In the genomic region with DNA sequence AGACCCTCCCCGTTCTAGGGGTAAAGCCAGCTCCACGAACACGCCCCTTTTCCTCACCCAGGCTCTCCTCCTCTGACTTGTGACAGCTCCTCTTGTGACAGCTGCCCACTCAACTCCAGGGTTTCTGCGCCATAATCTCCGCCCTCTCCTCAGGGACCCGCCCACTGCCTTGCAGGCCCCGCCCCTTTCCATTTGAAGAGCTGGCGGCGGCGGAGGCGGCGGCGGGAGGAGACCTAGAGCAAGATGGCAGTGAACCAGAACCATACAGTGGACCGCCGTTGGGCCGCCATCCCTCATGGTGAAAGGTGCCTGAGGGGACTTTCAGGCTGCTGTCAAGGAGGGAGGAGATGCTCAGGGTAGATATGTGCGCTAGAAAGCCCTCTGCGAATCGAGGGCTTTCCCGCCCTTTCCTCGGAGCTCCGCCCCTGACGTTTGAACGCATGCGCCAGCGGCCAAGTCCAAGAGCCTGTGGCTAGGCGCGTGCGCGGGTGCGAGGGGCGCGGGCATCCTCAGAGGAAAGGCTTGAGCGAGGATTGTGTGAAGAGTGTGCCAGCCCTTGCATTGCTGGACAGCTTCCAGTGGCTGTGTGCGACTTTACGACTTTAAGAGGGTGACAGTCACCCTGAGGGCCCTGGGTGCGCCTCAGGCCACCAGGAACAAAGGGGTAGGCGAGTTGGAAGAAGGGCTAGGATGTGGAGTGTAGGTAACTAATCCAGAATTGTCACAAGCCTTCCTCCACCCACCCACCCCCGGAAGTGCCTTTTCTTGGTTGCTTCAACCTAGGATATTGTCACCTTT, we compare ENCODE assay signal across 11 mouse cellular contexts. TPM values are rescaled to one million over a fixed set of nuclear protein-coding genes. Genes with fewer than 3 reads are reported as not detected.
DNase-seq lines count a peak whose midpoint lies in the region; ATAC-seq and TF ChIP-seq lines count a peak whose summit lies in the region.
"Had no signal": no experiment of that assay in that cellular context is flagged by ENCODE, and none has a peak within 500 bp of the region (broad histone marks: within the 10 kb centered on the region; RNA-seq: fewer than 3 reads in every experiment).

A gene (plus strand): TSS at position 191 of the 798 bp plus-strand sequence.

- TF ChIP-seq CTCF in hindbrain, postnatal 0 days (IDR thresholded peaks at IDR 0.05; ENCODE audit: low read depth), result no peak

- ATAC-seq in hindbrain, embryonic 12.5 days (ENCODE audit: low FRiP score), result no peak
- peak; percentile 44; the same call in 1 of the 2 replicates for ATAC-seq in hindbrain, postnatal 0 days
- ATAC-seq: midbrain, embryonic 13.5 days had no signal

- H3K27ac ChIP-seq in hindbrain, embryonic 12.5 days, result no peak within 1 kb of the TSS
- H3K27ac ChIP-seq in hindbrain, embryonic 10.5 days, result no peak within 1 kb of the TSS
- no peak within 1 kb of the TSS for H3K27ac ChIP-seq in hindbrain, postnatal 0 days
- H3K27ac ChIP-seq: midbrain, embryonic 13.5 days had no signal

- DNase-seq in hindbrain, embryonic 10.5 days (ENCODE audit: low spot score), result no peak
- DNase-seq in R1 (ENCODE audit: low read depth, low spot score), result peak; percentile 85
- DNase-seq in hindbrain, postnatal 0 days (ENCODE audit: low spot score), result peak; percentile 21
- peak; percentile 5 for DNase-seq in lung, postnatal 36 days
- no peak for DNase-seq in ovary, adult 18-20 months (ENCODE audit: low spot score)
- no peak for DNase-seq in left cerebral cortex, postnatal 4 days
- no peak for DNase-seq in right cerebral cortex, postnatal 10 days (ENCODE audit: low spot score in 2 of 2)
- DNase-seq: right cerebral cortex, postnatal 4 days had no signal

- no peaks in the 10 kb centered on the region for H3K9me3 ChIP-seq in hindbrain, embryonic 12.5 days (replicated peaks)
- H3K9me3 ChIP-seq in hindbrain, embryonic 10.5 days, result peaks cover 5% of the 10 kb centered on the region; the same call in 1 of the 2 replicates
- no peaks in the 10 kb centered on the region for H3K9me3 ChIP-seq in hindbrain, postnatal 0 days (ENCODE audit: low read length)
- H3K9me3 ChIP-seq: midbrain, embryonic 13.5 days had no signal

- intact Hi-C loops in left cerebral cortex, postnatal 4 days (cut with DNase I), result no loop called here

- H3K9ac ChIP-seq in hindbrain, embryonic 12.5 days, result no peak within 1 kb of the TSS
- no peak within 1 kb of the TSS for H3K9ac ChIP-seq in hindbrain, postnatal 0 days (replicated peaks; ENCODE audit: low read length)
- H3K9ac ChIP-seq: midbrain, embryonic 13.5 days had no signal

- WGBS in hindbrain, embryonic 12.5 days, result 56% methylated on average over 39 of the region's 39 CpGs
- 59% methylated on average over 39 of the region's 39 CpGs for WGBS in hindbrain, embryonic 10.5 days
- WGBS in hindbrain, postnatal 0 days, result 59% methylated on average over 39 of the region's 39 CpGs

- H3K4me2 ChIP-seq in hindbrain, embryonic 12.5 days (replicated peaks), result 0 out of 2 replicates have a peak within 1 kb of the TSS, but pooled peaks have one; percentile 8
- peak within 1 kb of the TSS; percentile 18; the same call in 1 of the 2 replicates for H3K4me2 ChIP-seq in hindbrain, postnatal 0 days (ENCODE audit: low read depth, low read length)
- H3K4me2 ChIP-seq: midbrain, embryonic 13.5 days had no signal

- H3K27me3 ChIP-seq in hindbrain, embryonic 12.5 days, result peaks cover 5% of the 10 kb centered on the region; the same call in 1 of the 2 replicates
- H3K27me3 ChIP-seq in hindbrain, embryonic 10.5 days (ENCODE audit: insufficient read depth, poor library complexity, severe bottlenecking), result peaks cover 12% of the 10 kb centered on the region; the same call in 1 of the 2 replicates
- H3K27me3 ChIP-seq in hindbrain, postnatal 0 days (ENCODE audit: insufficient read depth, low read length), result no peaks in the 10 kb centered on the region
- H3K27me3 ChIP-seq: midbrain, embryonic 13.5 days had no signal

- no peak within 1 kb of the TSS for H3K4me3 ChIP-seq in hindbrain, embryonic 12.5 days
- no peak within 1 kb of the TSS for H3K4me3 ChIP-seq in hindbrain, embryonic 10.5 days
- no peak within 1 kb of the TSS for H3K4me3 ChIP-seq in hindbrain, postnatal 0 days (ENCODE audit: low read length)
- H3K4me3 ChIP-seq: midbrain, embryonic 13.5 days had no signal

- no peaks in the 10 kb centered on the region for H3K36me3 ChIP-seq in hindbrain, embryonic 12.5 days
- no peaks in the 10 kb centered on the region for H3K36me3 ChIP-seq in hindbrain, embryonic 10.5 days
- no peaks in the 10 kb centered on the region for H3K36me3 ChIP-seq in hindbrain, postnatal 0 days (ENCODE audit: insufficient read depth, low read length)
- H3K36me3 ChIP-seq: midbrain, embryonic 13.5 days had no signal

- peaks cover 6% of the 10 kb centered on the region for H3K4me1 ChIP-seq in hindbrain, embryonic 12.5 days
- H3K4me1 ChIP-seq in hindbrain, embryonic 10.5 days (replicated peaks), result peaks cover 16% of the 10 kb centered on the region
- peaks cover 5% of the 10 kb centered on the region for H3K4me1 ChIP-seq in hindbrain, postnatal 0 days (ENCODE audit: insufficient read depth, low read length)

RNA-seq across cellular contexts. Expression of the gene that starts here (rescaled TPM):
- not detected in 2 replicates for polyA plus RNA-seq in hindbrain, embryonic 12.5 days (2016; fragmentation: Nextera tagmentation; extraction: Ambion mirVana)
- polyA plus RNA-seq in hindbrain, embryonic 10.5 days (2016; fragmentation: Nextera tagmentation; extraction: Ambion mirVana), result 0.19 TPM in 1 of 2 replicates, not detected in the other
- total RNA-seq in hindbrain, postnatal 0 days (2014; rRNA removed), result 1.4 TPM in 1 of 2 replicates, not detected in the other
- 0.36 TPM in 1 of 2 replicates, not detected in the other for polyA plus RNA-seq in hindbrain, postnatal 0 days (2015; fragmentation: Nextera tagmentation; extraction: Ambion mirVana)
- total RNA-seq in left cerebral cortex, postnatal 4 days (2021), result under 1 TPM in 1 of 2 experiments, not detected in 1; 0.24 TPM
- polyA plus RNA-seq: cortical plate, adult 2 months; midbrain, embryonic 13.5 days had no signal

Comparison
In these comparisons a context has a peak if more than half of its experiments do, and no peak if none do; other contexts are left out.
1. DNase-seq: peak in R1 (single experiment), hindbrain, postnatal 0 days (single experiment) and lung, postnatal 36 days (single experiment); none in hindbrain, embryonic 10.5 days (single experiment), ovary, adult 18-20 months (single experiment), left cerebral cortex, postnatal 4 days (single experiment) and right cerebral cortex, postnatal 10 days (0 of 2).